Mouse (Mus musculus) forebrain, embryonic 16.5 days (tissue): ENCODE data around the gene Gm20388. TPM values are rescaled to one million over a fixed set of nuclear protein-coding genes. Genes with fewer than 3 reads are reported as not detected.

Experiments used
- ATAC-seq: fragments of 200-750 bp; cut with Nextera tagmentation; 2 replicates; pipeline ENCODE4 v1.8.0; 2017; ENCODE audit warnings: mild to moderate bottlenecking, moderate library complexity
- H3K27ac ChIP-seq: fragments of 300-500 bp; sonication (generic); 2 replicates; pipeline ENCODE4 v1.5.1; 2014; ENCODE audit warnings: low read length, control low read depth
- H3K27me3 ChIP-seq: fragments of 300-500 bp; sonication (generic); replicated peaks from 2 replicates; pipeline ENCODE4 v1.6.1; 2014; ENCODE audit warnings: low read length; ENCODE audit not compliant: control insufficient read depth, insufficient read depth
- H3K36me3 ChIP-seq: fragments of 300-500 bp; sonication (generic); 2 replicates; pipeline ENCODE4 v1.6.1; 2014; ENCODE audit not compliant: control insufficient read depth, insufficient read depth
- H3K4me1 ChIP-seq: fragments of 300-500 bp; sonication (generic); replicated peaks from 2 replicates; pipeline ENCODE4 v1.6.1; 2014; ENCODE audit warnings: low read length; ENCODE audit not compliant: control insufficient read depth, insufficient read depth
- H3K4me2 ChIP-seq: fragments of 300-500 bp; sonication (generic); 2 replicates; pipeline ENCODE4 v1.6.1; 2014; ENCODE audit warnings: mild to moderate bottlenecking, low read length, control low read depth
- H3K4me3 ChIP-seq: fragments of 300-500 bp; sonication (generic); replicated peaks from 2 replicates; pipeline ENCODE4 v1.5.1; 2014; ENCODE audit warnings: mild to moderate bottlenecking, low read length, control low read depth
- H3K9ac ChIP-seq: fragments of 300-500 bp; sonication (generic); replicated peaks from 2 replicates; pipeline ENCODE4 v1.6.1; 2014; ENCODE audit warnings: low read depth, low read length, control low read depth
- H3K9me3 ChIP-seq: fragments of 300-500 bp; sonication (generic); 2 replicates; pipeline ENCODE4 v1.6.1; 2016; ENCODE audit warnings: low read length; ENCODE audit not compliant: control insufficient read depth
- WGBS: fragments of 180-500 bp; shearing (Covaris S2); extraction: QIAGEN DNeasy Blood & Tissue Kit; methylation state at CpG from one replicate; pipeline ENCODE4 v1.1.7; 2014; 5-methylcytosine and 5-hydroxymethylcytosine counted together
- polyA plus RNA-seq: library from polyadenylated mRNA; unstranded; fragments of >200 nt; fragmentation: Nextera tagmentation; extraction: Ambion mirVana; gene quantifications from 2 replicates; pipeline ENCODE4 v1.2.1, GENCODE M21; 2015

Gm20388 gene
- polyA plus RNA-seq, 1 experiment from 2014 or later = 4.7 TPM

GRCm38 (mm10) chr8:122932561-122932959, 3021.9 kb downstream of the Gm20388 start:
- 80% methylated on average over 2 of the region's 2 CpGs for WGBS
- Histone ChIP-seq H3K9me3 (no peaks in the 10 kb centered on the region), H3K4me3 (no peak overlapping the region), H3K4me2 (no peak overlapping the region), H3K4me1 (peaks cover 43% of the 10 kb centered on the region), H3K27ac (peak overlapping the region; percentile 84), H3K27me3 (no peaks in the 10 kb centered on the region), H3K36me3 (no peaks in the 10 kb centered on the region), H3K9ac (no peak overlapping the region)
- no peak for ATAC-seq

GRCm38 (mm10) chr8:122933973-122934372, 3023.3 kb downstream of the Gm20388 start:
- no peaks in the 10 kb centered on the region for H3K27me3 ChIP-seq
- no peak for ATAC-seq
- no peak overlapping the region for H3K4me2 ChIP-seq
- no peak overlapping the region for H3K27ac ChIP-seq
- H3K4me1 ChIP-seq = peaks cover 51% of the 10 kb centered on the region
- H3K4me3 ChIP-seq = no peak overlapping the region
- H3K36me3 ChIP-seq = no peaks in the 10 kb centered on the region
- H3K9me3 ChIP-seq = no peaks in the 10 kb centered on the region
- no peak overlapping the region for H3K9ac ChIP-seq

- no peak overlapping the region for H3K4me2 ChIP-seq
- no peaks in the 10 kb centered on the region for H3K27me3 ChIP-seq
- H3K4me1 ChIP-seq = peaks cover 48% of the 10 kb centered on the region
- no peak overlapping the region; the same call in 1 of the 2 replicates for H3K9ac ChIP-seq
- ATAC-seq = no peak
- WGBS = 53% methylated on average over 1 of the region's 1 CpGs
- H3K36me3 ChIP-seq = no peaks in the 10 kb centered on the region
- no peaks in the 10 kb centered on the region for H3K9me3 ChIP-seq
- H3K27ac ChIP-seq = peak overlapping the region; percentile 65
- no peak overlapping the region for H3K4me3 ChIP-seq
These were observed 3024.5 kb downstream of the Gm20388 start for GRCm38 (mm10) chr8:122935118-122935517.

- no peak for ATAC-seq
- H3K4me1 ChIP-seq = peaks cover 42% of the 10 kb centered on the region
- H3K9me3 ChIP-seq = no peaks in the 10 kb centered on the region
- no peak overlapping the region for H3K9ac ChIP-seq
- H3K27me3 ChIP-seq = no peaks in the 10 kb centered on the region
- no peak overlapping the region for H3K4me2 ChIP-seq
- WGBS = 84% methylated on average over 3 of the region's 3 CpGs
- H3K27ac ChIP-seq = no peak overlapping the region
- H3K4me3 ChIP-seq = no peak overlapping the region
- H3K36me3 ChIP-seq = no peaks in the 10 kb centered on the region
These were observed 3025.3 kb downstream of the Gm20388 start for GRCm38 (mm10) chr8:122935912-122936311.

GRCm38 (mm10) chr8:122937545-122938053, 3027.0 kb downstream of the Gm20388 start:
- no peak for ATAC-seq
- H3K36me3 ChIP-seq = no peaks in the 10 kb centered on the region
- no peaks in the 10 kb centered on the region for H3K27me3 ChIP-seq
- no peak overlapping the region for H3K4me2 ChIP-seq
- 83% methylated on average over 2 of the region's 2 CpGs for WGBS
- no peak overlapping the region for H3K9ac ChIP-seq
- no peak overlapping the region for H3K27ac ChIP-seq
- peaks cover 35% of the 10 kb centered on the region for H3K4me1 ChIP-seq
- no peak overlapping the region for H3K4me3 ChIP-seq
- H3K9me3 ChIP-seq = no peaks in the 10 kb centered on the region

- H3K36me3 ChIP-seq = no peaks in the 10 kb centered on the region
- WGBS = 37% methylated on average over 3 of the region's 3 CpGs
- H3K9ac ChIP-seq = no peak overlapping the region
- H3K27ac ChIP-seq = no peak overlapping the region
- no peaks in the 10 kb centered on the region for H3K27me3 ChIP-seq
- no peak overlapping the region for H3K4me2 ChIP-seq
- no peak overlapping the region for H3K4me3 ChIP-seq
- peaks cover 36% of the 10 kb centered on the region for H3K4me1 ChIP-seq
- no peaks in the 10 kb centered on the region for H3K9me3 ChIP-seq
- 0 out of 2 replicates have a peak, but pooled peaks have one; percentile 45 for ATAC-seq
These were observed 3027.5 kb downstream of the Gm20388 start for GRCm38 (mm10) chr8:122938170-122938569.

GRCm38 (mm10) chr8:122938591-122938990, 3027.9 kb downstream of the Gm20388 start:
- no peak overlapping the region for H3K4me3 ChIP-seq
- H3K9me3 ChIP-seq = no peaks in the 10 kb centered on the region
- peaks cover 37% of the 10 kb centered on the region for H3K4me1 ChIP-seq
- WGBS = 41% methylated on average over 4 of the region's 4 CpGs
- no peak overlapping the region for H3K4me2 ChIP-seq
- H3K9ac ChIP-seq = no peak overlapping the region
- H3K27me3 ChIP-seq = no peaks in the 10 kb centered on the region
- H3K27ac ChIP-seq = no peak overlapping the region
- H3K36me3 ChIP-seq = no peaks in the 10 kb centered on the region
- no peak for ATAC-seq

GRCm38 (mm10) chr8:122942803-122943713, 3032.4 kb downstream of the Gm20388 start:
- Histone ChIP-seq H3K27me3 (no peaks in the 10 kb centered on the region), H3K4me2 (no peak overlapping the region), H3K9ac (no peak overlapping the region), H3K27ac (peak overlapping the region; percentile 52), H3K36me3 (no peaks in the 10 kb centered on the region), H3K4me1 (peaks cover 19% of the 10 kb centered on the region), H3K9me3 (no peaks in the 10 kb centered on the region), H3K4me3 (no peak overlapping the region)
- peak; percentile 62 for ATAC-seq
- 65% methylated on average over 9 of the region's 9 CpGs for WGBS

- ATAC-seq = no peak
- 81% methylated on average over 2 of the region's 2 CpGs for WGBS
- H3K9me3 ChIP-seq = no peaks in the 10 kb centered on the region
These were observed 3035.1 kb downstream of the Gm20388 start for GRCm38 (mm10) chr8:122945775-122946174.

More at GRCm38 (mm10) chr8:122945775-122946174, 3035.1 kb downstream of the Gm20388 start:
- H3K27ac ChIP-seq = no peak overlapping the region
- no peaks in the 10 kb centered on the region for H3K27me3 ChIP-seq
- H3K4me2 ChIP-seq = no peak overlapping the region
- H3K4me3 ChIP-seq = no peak overlapping the region
- H3K9ac ChIP-seq = no peak overlapping the region
- H3K36me3 ChIP-seq = no peaks in the 10 kb centered on the region
- peaks cover 11% of the 10 kb centered on the region for H3K4me1 ChIP-seq
